In the genomic region with DNA sequence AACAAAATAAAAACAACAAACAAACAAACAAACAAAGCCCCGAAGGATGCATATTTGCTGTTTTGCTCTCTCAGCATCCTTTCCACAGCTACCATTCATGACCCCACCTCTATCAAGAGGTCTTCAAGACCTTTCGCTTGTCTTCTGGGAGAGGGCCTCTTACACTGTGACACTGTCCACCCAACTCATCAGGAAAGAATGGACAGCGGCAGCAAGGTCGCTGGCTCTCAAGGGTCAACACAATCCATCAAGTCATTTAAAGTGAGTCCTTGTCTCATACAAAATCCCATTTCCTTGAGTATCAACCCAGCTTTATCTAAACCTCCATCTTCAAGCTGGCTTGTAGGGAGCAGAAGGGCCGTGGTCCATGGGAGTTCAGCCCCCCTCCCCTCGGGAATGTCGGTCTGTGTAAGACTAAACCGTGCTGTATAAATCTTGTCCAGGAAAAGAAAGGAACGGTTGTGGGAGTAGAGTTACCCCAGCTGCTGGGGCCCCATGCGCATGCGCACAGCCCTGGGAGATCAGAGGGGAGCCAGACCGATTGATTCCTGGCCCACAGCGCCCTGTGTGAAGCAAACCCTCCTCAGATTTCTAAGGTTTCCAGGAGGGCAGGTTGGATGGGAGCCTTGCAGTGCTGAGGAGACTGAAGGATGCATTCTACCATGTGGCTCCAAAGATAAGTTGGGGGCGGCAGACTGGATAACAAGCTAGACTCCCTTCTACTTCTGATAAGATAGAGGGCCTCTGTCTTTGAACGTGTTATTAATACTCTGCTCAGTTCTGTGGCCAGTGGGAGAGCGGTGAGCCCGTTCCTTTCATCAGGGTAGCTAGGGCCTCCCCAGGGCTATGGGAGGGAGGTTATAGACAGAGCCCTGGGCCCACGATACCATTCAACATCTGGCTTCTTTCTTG, we compare ENCODE assay signal across 8 mouse cellular contexts.
DNase-seq lines count a peak whose midpoint lies in the region; ATAC-seq lines count a peak whose summit lies in the region.

No protein-coding gene starts in this region.

- no peaks in the 10 kb centered on the region for H3K9me3 ChIP-seq in heart, embryonic 12.5 days (replicated peaks)
- no peaks in the 10 kb centered on the region for H3K9me3 ChIP-seq in kidney, embryonic 16.5 days (ENCODE audit: low read length)
- no peaks in the 10 kb centered on the region for H3K9me3 ChIP-seq in stomach, embryonic 15.5 days

- H3K4me1 ChIP-seq in heart, embryonic 12.5 days (replicated peaks): peaks cover 19% of the 10 kb centered on the region
- peaks cover 16% of the 10 kb centered on the region for H3K4me1 ChIP-seq in kidney, embryonic 16.5 days (ENCODE audit: insufficient read depth, low read length)
- peaks cover 16% of the 10 kb centered on the region for H3K4me1 ChIP-seq in stomach, embryonic 15.5 days

- 17% methylated on average over 18 of the region's 18 CpGs for WGBS in heart, embryonic 12.5 days
- WGBS in kidney, embryonic 16.5 days: 9% methylated on average over 18 of the region's 18 CpGs
- 17% methylated on average over 18 of the region's 18 CpGs for WGBS in stomach, embryonic 15.5 days

- ATAC-seq in heart, embryonic 12.5 days (ENCODE audit: insufficient number of reproducible peaks, low FRiP score): peak; percentile 88
- peak; percentile 96 for ATAC-seq in kidney, embryonic 16.5 days (ENCODE audit: low FRiP score, low TSS enrichment)
- ATAC-seq in stomach, embryonic 15.5 days (ENCODE audit: insufficient read depth, low FRiP score, low read depth): peak; percentile 83
- ATAC-seq in cerebellum, adult (ENCODE audit: insufficient number of reproducible peaks, low FRiP score, low TSS enrichment): no peak

- DNase-seq in urinary bladder, postnatal 14 days (ENCODE audit: low spot score): peak; percentile 55
- DNase-seq in urinary bladder, postnatal 10 days (ENCODE audit: low spot score): no peak
- peak; percentile 62 for DNase-seq in lung, postnatal 14 days
- no peak for DNase-seq in spleen, postnatal 36 days (ENCODE audit: low spot score in 2 of 2)

- H3K4me2 ChIP-seq in heart, embryonic 12.5 days: peak overlapping the region; percentile 52
- H3K4me2 ChIP-seq in kidney, embryonic 16.5 days (replicated peaks; ENCODE audit: low read depth, low read length): peak overlapping the region; percentile 38
- H3K4me2 ChIP-seq in stomach, embryonic 15.5 days: peak overlapping the region; percentile 43

- 0 out of 2 replicates have a peak overlapping the region, but pooled peaks have one; percentile 0 for H3K4me3 ChIP-seq in heart, embryonic 12.5 days
- peak overlapping the region; percentile 28 for H3K4me3 ChIP-seq in kidney, embryonic 16.5 days (ENCODE audit: low read length)
- peak overlapping the region; percentile 23 for H3K4me3 ChIP-seq in stomach, embryonic 15.5 days (replicated peaks)

- peak overlapping the region; percentile 22 for H3K27ac ChIP-seq in heart, embryonic 12.5 days (ENCODE audit: poor library complexity, severe bottlenecking)
- H3K27ac ChIP-seq in kidney, embryonic 16.5 days (ENCODE audit: low read length): peak overlapping the region; percentile 81
- H3K27ac ChIP-seq in stomach, embryonic 15.5 days: peak overlapping the region; percentile 55

- no peaks in the 10 kb centered on the region for H3K36me3 ChIP-seq in heart, embryonic 12.5 days
- H3K36me3 ChIP-seq in kidney, embryonic 16.5 days (ENCODE audit: insufficient read depth, low read length): no peaks in the 10 kb centered on the region
- no peaks in the 10 kb centered on the region for H3K36me3 ChIP-seq in stomach, embryonic 15.5 days

- no peak overlapping the region for H3K9ac ChIP-seq in heart, embryonic 12.5 days
- H3K9ac ChIP-seq in kidney, embryonic 16.5 days (replicated peaks; ENCODE audit: low read length): peak overlapping the region; percentile 22
- H3K9ac ChIP-seq in stomach, embryonic 15.5 days: no peak overlapping the region

- H3K27me3 ChIP-seq in heart, embryonic 12.5 days (replicated peaks): 0 out of 2 replicates have a peak, but pooled peaks cover 7% of the 10 kb centered on the region
- no peaks in the 10 kb centered on the region for H3K27me3 ChIP-seq in kidney, embryonic 16.5 days (ENCODE audit: insufficient read depth, low read length)
- H3K27me3 ChIP-seq in stomach, embryonic 15.5 days (replicated peaks): no peaks in the 10 kb centered on the region

Comparison
In these comparisons a context has a peak if more than half of its experiments do, and no peak if none do; other contexts are left out.
1. DNase-seq: peak in urinary bladder, postnatal 14 days (single experiment) and lung, postnatal 14 days (single experiment); none in urinary bladder, postnatal 10 days (single experiment) and spleen, postnatal 36 days (0 of 2).
2. H3K27ac ChIP-seq: peak in every context shown above with its lines; median percentile 81 in kidney, embryonic 16.5 days; 55 in stomach, embryonic 15.5 days; 22 in heart, embryonic 12.5 days.
3. Peak in every context shown above with its lines, with median percentiles within 50 percentile points of each other: H3K4me2 ChIP-seq and H3K4me3 ChIP-seq.